Mouse (Mus musculus): ENCODE measurements at regions not wholly inside any gene's neighbourhood (a gene's known extent, or its start where the extent isn't known, plus 50 kb on each side); places are given as distances from the start of the nearest gene placed in this dataset.

GRCm38 (mm10) chr15:88202736-88203135 is 397.4 kb upstream of the Zdhhc25 start:
- DNase-seq (ENCODE audit: low read depth, low spot score): peak; percentile 8

- no peak for DNase-seq (ENCODE audit: low read depth, low spot score)
Observed at GRCm38 (mm10) chr15:88213356-88213755, 386.7 kb upstream of the Zdhhc25 start.

GRCm38 (mm10) chr15:88214286-88214685 is 385.8 kb upstream of the Zdhhc25 start:
- no peak for DNase-seq (ENCODE audit: low read depth, low spot score)

- DNase-seq (ENCODE audit: low read depth, low spot score): no peak
Observed at GRCm38 (mm10) chr15:88229456-88229855, 370.6 kb upstream of the Zdhhc25 start.

- peak; percentile 48 for DNase-seq (ENCODE audit: low read depth, low spot score)
Observed at GRCm38 (mm10) chr15:88244606-88245005, 355.5 kb upstream of the Zdhhc25 start.

GRCm38 (mm10) chr15:88245496-88246246 is 354.4 kb upstream of the Zdhhc25 start:
- DNase-seq (ENCODE audit: low read depth, low spot score): peak; percentile 24

GRCm38 (mm10) chr15:88247974-88248625 is 352.0 kb upstream of the Zdhhc25 start:
- DNase-seq (ENCODE audit: low read depth, low spot score): peak; percentile 94

- peak; percentile 72 for DNase-seq (ENCODE audit: low read depth, low spot score)
Observed at GRCm38 (mm10) chr15:88288051-88288450, 312.1 kb upstream of the Zdhhc25 start.

GRCm38 (mm10) chr15:88288696-88289095 is 311.4 kb upstream of the Zdhhc25 start:
- no peak for DNase-seq (ENCODE audit: low read depth, low spot score)

GRCm38 (mm10) chr15:88290740-88291363 is 309.2 kb upstream of the Zdhhc25 start:
- DNase-seq (ENCODE audit: low read depth, low spot score): peak; percentile 29

GRCm38 (mm10) chr15:88299061-88299460 is 301.0 kb upstream of the Zdhhc25 start:
- peak; percentile 83 for DNase-seq (ENCODE audit: low read depth, low spot score)

- DNase-seq (ENCODE audit: low read depth, low spot score): no peak
Observed at GRCm38 (mm10) chr15:88311158-88311557, 288.9 kb upstream of the Zdhhc25 start.

GRCm38 (mm10) chr15:88314810-88315459 is 285.2 kb upstream of the Zdhhc25 start:
- peak; percentile 70 for DNase-seq (ENCODE audit: low read depth, low spot score)

GRCm38 (mm10) chr15:88318048-88318447 is 282.1 kb upstream of the Zdhhc25 start:
- no peak for DNase-seq (ENCODE audit: low read depth, low spot score)

GRCm38 (mm10) chr15:88319527-88319926 is 280.6 kb upstream of the Zdhhc25 start:
- no peak for DNase-seq (ENCODE audit: low read depth, low spot score)

- no peak for DNase-seq (ENCODE audit: low read depth, low spot score)
Observed at GRCm38 (mm10) chr15:88323584-88324375, 276.3 kb upstream of the Zdhhc25 start.

GRCm38 (mm10) chr15:88325108-88325507 is 275.0 kb upstream of the Zdhhc25 start:
- no peak for DNase-seq (ENCODE audit: low read depth, low spot score)

GRCm38 (mm10) chr15:88353206-88353605 is 246.9 kb upstream of the Zdhhc25 start:
- no peak for DNase-seq (ENCODE audit: low read depth, low spot score)

GRCm38 (mm10) chr15:88360375-88361035 is 239.6 kb upstream of the Zdhhc25 start:
- no peak for DNase-seq (ENCODE audit: low read depth, low spot score)

- peak; percentile 39 for DNase-seq (ENCODE audit: low read depth, low spot score)
Observed at GRCm38 (mm10) chr15:88361351-88361750, 238.8 kb upstream of the Zdhhc25 start.

GRCm38 (mm10) chr15:88362966-88363365 is 237.1 kb upstream of the Zdhhc25 start:
- DNase-seq (ENCODE audit: low read depth, low spot score): peak; percentile 66

Measured in brain, adult 2 months (tissue).